Mouse (Mus musculus) MEL (cell line): ENCODE data around the gene Tpm4. TPM values are rescaled to one million over a fixed set of nuclear protein-coding genes. Genes with fewer than 3 reads are reported as not detected.

Experiments
- DNase-seq: peaks from one replicate; pipeline ENCODE4 v3.0.0; 2011; ENCODE audit warnings: low read depth, low spot score
- H3K27ac ChIP-seq: 2 replicates; pipeline ENCODE4 v1.5.1; 2012; ENCODE audit warnings: low read depth, mild to moderate bottlenecking, control low read depth, low read length, moderate library complexity; ENCODE audit not compliant: control insufficient read depth
- H3K27me3 ChIP-seq, 2 experiments: fragments of 150-350 bp in 1 of 2; sonication (generic) in 1 of 2; 2 replicates each; pipeline ENCODE4 v1.6.1; 2012; ENCODE audit warnings: low read length in 2 of 2, mild to moderate bottlenecking in 2 of 2, improper control_type of control experiment in 1 of 2, moderate library complexity in 1 of 2; ENCODE audit not compliant: insufficient read depth in 2 of 2, control insufficient read depth in 1 of 2
- H3K36me3 ChIP-seq, 2 experiments: 2 replicates each; pipeline ENCODE4 v1.6.1; 2012 to 2014; ENCODE audit warnings: low read length in 2 of 2, improper control_type of control experiment in 1 of 2, inconsistent platforms in 1 of 2, mild to moderate bottlenecking in 1 of 2; ENCODE audit not compliant: insufficient read depth in 2 of 2, control insufficient read depth in 1 of 2
- H3K4me1 ChIP-seq, 2 experiments: fragments of 150-350 bp in 1 of 2; sonication (generic) in 1 of 2; 2 replicates each; pipeline ENCODE4 v1.6.1; 2012; ENCODE audit warnings: low read length in 2 of 2, improper control_type of control experiment in 1 of 2, mild to moderate bottlenecking in 1 of 2; ENCODE audit not compliant: insufficient read depth in 2 of 2, control insufficient read depth in 1 of 2
- H3K4me3 ChIP-seq, 2 experiments: fragments of 150-350 bp in 1 of 2; sonication (generic) in 1 of 2; 2 replicates each; pipeline ENCODE4 v1.5.1; 2012; ENCODE audit warnings: low read depth in 2 of 2, low read length in 2 of 2, mild to moderate bottlenecking in 2 of 2, moderate library complexity in 2 of 2, control low read depth in 1 of 2, improper control_type of control experiment in 1 of 2; ENCODE audit not compliant: control insufficient read depth in 1 of 2, insufficient read depth in 1 of 2
- H3K79me2 ChIP-seq: 2 replicates; pipeline ENCODE4 v1.6.1; 2012; ENCODE audit warnings: mild to moderate bottlenecking, low read length, moderate library complexity; ENCODE audit not compliant: control insufficient read depth, poor library complexity, insufficient read depth
- H3K9ac ChIP-seq: 2 replicates; pipeline ENCODE4 v1.6.1; 2012; ENCODE audit warnings: low read depth, mild to moderate bottlenecking, control low read depth, low read length, moderate library complexity; ENCODE audit not compliant: control insufficient read depth, poor library complexity, severe bottlenecking
- H3K9me3 ChIP-seq: fragments of 150-350 bp; sonication (generic); replicated peaks from 2 replicates; pipeline ENCODE4 v1.6.1; 2012; ENCODE audit warnings: mild to moderate bottlenecking, low read length, improper control_type of control experiment, moderate library complexity; ENCODE audit not compliant: insufficient read depth
- CHD1 ChIP-seq: IDR thresholded peaks from 2 replicates; pipeline ENCODE4 v1.6.1; 2012; ENCODE audit warnings: low read depth, mild to moderate bottlenecking, inconsistent platforms, low read length, improper control_type of control experiment
- CHD2 ChIP-seq: IDR thresholded peaks from 2 replicates; pipeline ENCODE4 v1.6.1; 2011; ENCODE audit warnings: low read length, improper control_type of control experiment
- E2F4 ChIP-seq: IDR thresholded peaks from 2 replicates; pipeline ENCODE4 v1.6.1; 2011; ENCODE audit warnings: low read depth, low read length, improper control_type of control experiment, borderline replicate concordance
- ELF1 ChIP-seq: IDR thresholded peaks from 2 replicates; pipeline ENCODE4 v1.6.1; 2014; ENCODE audit warnings: low read depth, mild to moderate bottlenecking, inconsistent platforms, low read length, improper control_type of control experiment, moderate library complexity
- GABPA ChIP-seq: IDR thresholded peaks from 2 replicates; pipeline ENCODE4 v1.6.1; 2012; ENCODE audit warnings: low read depth, mild to moderate bottlenecking, inconsistent platforms, low read length, improper control_type of control experiment, moderate library complexity
- HCFC1 ChIP-seq: IDR thresholded peaks from 2 replicates; pipeline ENCODE4 v1.6.1; 2012; ENCODE audit warnings: low read depth, mild to moderate bottlenecking, inconsistent platforms, low read length, improper control_type of control experiment, moderate library complexity
- JUND ChIP-seq: IDR thresholded peaks from 2 replicates; pipeline ENCODE4 v1.6.1; 2011; ENCODE audit warnings: low read depth, mild to moderate bottlenecking, improper control_type of control experiment, low read length
- KAT2A ChIP-seq: conservative IDR thresholded peaks from 2 replicates; pipeline ENCODE4 v1.6.1; 2012; ENCODE audit warnings: low read depth, low read length, improper control_type of control experiment, inconsistent platforms
- MAX ChIP-seq: IDR thresholded peaks from 2 replicates; pipeline ENCODE4 v1.6.1; 2011; ENCODE audit warnings: low read length, improper control_type of control experiment
- MAZ ChIP-seq: IDR thresholded peaks from 2 replicates; pipeline ENCODE4 v1.6.1; 2012; ENCODE audit warnings: low read depth, mild to moderate bottlenecking, inconsistent platforms, low read length, improper control_type of control experiment
- MEF2A ChIP-seq: IDR thresholded peaks from 2 replicates; pipeline ENCODE4 v1.6.1; 2014; ENCODE audit warnings: low read depth, mild to moderate bottlenecking, inconsistent platforms, low read length, improper control_type of control experiment; ENCODE audit not compliant: poor library complexity, insufficient replicate concordance, severe bottlenecking; ENCODE audit errors: extremely low read depth
- MXI1 ChIP-seq: IDR thresholded peaks from 2 replicates; pipeline ENCODE4 v1.6.1; 2011; ENCODE audit warnings: mild to moderate bottlenecking, low read depth, low read length, improper control_type of control experiment
- NELFE ChIP-seq: IDR thresholded peaks from 2 replicates; pipeline ENCODE4 v1.6.1; 2011; ENCODE audit warnings: low read depth, low read length, improper control_type of control experiment
- POLR2A ChIP-seq, 2 experiments: IDR thresholded peaks; 2 replicates each; pipeline ENCODE4 v1.6.1; 2011 to 2012; ENCODE audit warnings: low read length in 2 of 2, mild to moderate bottlenecking in 2 of 2, control low read depth in 1 of 2, improper control_type of control experiment in 1 of 2, low read depth in 1 of 2, moderate library complexity in 1 of 2; ENCODE audit not compliant: control insufficient read depth in 1 of 2, insufficient read depth in 1 of 2, poor library complexity in 1 of 2
- POLR2AphosphoS2 ChIP-seq: IDR thresholded peaks from 2 replicates; pipeline ENCODE4 v1.6.1; 2011; ENCODE audit warnings: low read length, improper control_type of control experiment
- TAL1 ChIP-seq: IDR thresholded peaks from 2 replicates; pipeline ENCODE4 v1.6.1; 2012; ENCODE audit warnings: mild to moderate bottlenecking, inconsistent platforms, low read length, moderate library complexity, mixed read lengths
- TBP ChIP-seq: IDR thresholded peaks from 2 replicates; pipeline ENCODE4 v1.8.0; 2011; ENCODE audit warnings: low read depth, low read length, improper control_type of control experiment
- TCF12 ChIP-seq: IDR thresholded peaks from 2 replicates; pipeline ENCODE4 v1.6.1; 2014; ENCODE audit warnings: low read depth, mild to moderate bottlenecking, inconsistent platforms, low read length, improper control_type of control experiment, moderate library complexity
- USF1 ChIP-seq: IDR thresholded peaks from 2 replicates; pipeline ENCODE4 v1.6.1; 2014; ENCODE audit warnings: low read depth, mild to moderate bottlenecking, inconsistent platforms, low read length, improper control_type of control experiment, moderate library complexity
- ZC3H11A ChIP-seq: IDR thresholded peaks from 2 replicates; pipeline ENCODE4 v1.6.1; 2012; ENCODE audit warnings: low read depth, mild to moderate bottlenecking, inconsistent platforms, low read length, improper control_type of control experiment
- ZKSCAN1 ChIP-seq: IDR thresholded peaks from 2 replicates; pipeline ENCODE4 v1.6.1; 2012; ENCODE audit warnings: low read depth, mild to moderate bottlenecking, inconsistent platforms, low read length, improper control_type of control experiment, moderate library complexity
- ZNF384 ChIP-seq: IDR thresholded peaks from 2 replicates; pipeline ENCODE4 v1.6.1; 2012; ENCODE audit warnings: low read depth, mild to moderate bottlenecking, inconsistent platforms, low read length, improper control_type of control experiment
- polyA plus RNA-seq, 2 experiments: library from polyadenylated mRNA; stranded (reverse) in 1 of 2; unstranded in 1 of 2; fragments of >175 nt in 1 of 2; fragments of >200 nt in 1 of 2; gene quantifications; 2 replicates each; pipeline versions ENCODE4 v1.2.1 to v1.2.4; 2012; ENCODE audit warnings: low replicate concordance in 2 of 2, low read depth in 1 of 2; ENCODE audit not compliant: insufficient read length in 2 of 2, insufficient read depth in 1 of 2, missing spikeins in 1 of 2
- total RNA-seq: library from RNA; depleted of rRNA; stranded (reverse); fragments of 300-350 nt; gene quantifications from 2 replicates; pipeline ENCODE4 v1.2.3, GENCODE M21; 2012

The Tpm4 gene
- total and polyA plus RNA-seq, 3 experiments: 0.12 to 0.36 TPM; not detected in 1

DNA sequence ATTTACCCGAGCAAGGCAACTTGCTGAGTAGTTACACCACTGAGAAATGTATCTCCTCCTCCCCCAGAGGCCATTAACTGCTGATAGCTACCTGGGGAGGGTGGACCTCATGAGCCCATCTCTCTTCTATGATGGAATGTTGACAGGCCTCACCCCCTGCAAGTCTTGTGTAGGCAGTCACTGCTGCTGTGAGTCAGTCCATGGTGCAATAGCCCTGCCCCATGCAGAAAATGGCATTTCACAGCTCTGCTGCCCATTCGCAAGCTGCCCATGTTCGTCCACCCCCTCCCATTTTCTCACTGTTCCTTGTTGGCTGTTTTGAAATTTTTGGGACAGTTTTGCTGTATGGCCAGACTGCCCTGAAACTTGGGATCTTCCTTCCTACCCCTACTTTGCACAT lies 10.7 kb downstream of the Tpm4 start:
- H3K4me3 ChIP-seq: no peak overlapping the region
- TF ChIP-seq JUND: no peak
- TF ChIP-seq TBP: no peak
- no peak for TF ChIP-seq ZNF384
- TF ChIP-seq KAT2A: no peak
- no peak for TF ChIP-seq NELFE
- no peak for TF ChIP-seq MXI1
- no peak for TF ChIP-seq MAZ
- TF ChIP-seq TAL1: no peak
- TF ChIP-seq TCF12: no peak
- no peak for TF ChIP-seq GABPA
- TF ChIP-seq POLR2AphosphoS2: no peak
- no peak for TF ChIP-seq MAX
- no peak for TF ChIP-seq ZC3H11A
- TF ChIP-seq, all 39 proteins: peak for 0
- no peak overlapping the region for H3K27ac ChIP-seq
- H3K9me3 ChIP-seq: no peaks in the 10 kb centered on the region
- no peak overlapping the region for H3K9ac ChIP-seq
- H3K4me1 ChIP-seq: peaks cover 0 to 5% of the 10 kb centered on the region in 2 experiments; a peak in 2 of 4 replicates
- H3K27me3 ChIP-seq: 0 out of 4 replicates have a peak, but pooled peaks cover 0 to 1% of the 10 kb centered on the region in 2 experiments
- no peak for DNase-seq
- no peaks in the 10 kb centered on the region for H3K79me2 ChIP-seq
- H3K36me3 ChIP-seq: no peaks in the 10 kb centered on the region

- H3K27ac ChIP-seq: no peak overlapping the region
- H3K4me1 ChIP-seq: peaks cover 0 to 5% of the 10 kb centered on the region in 2 experiments; a peak in 2 of 4 replicates
- H3K27me3 ChIP-seq: 0 out of 4 replicates have a peak, but pooled peaks cover 0 to 1% of the 10 kb centered on the region in 2 experiments
- H3K36me3 ChIP-seq: peaks cover 0 to under 1% of the 10 kb centered on the region in 2 experiments; a peak in 1 of 4 replicates
- no peak for DNase-seq
- no peak for TF ChIP-seq ELF1
- TF ChIP-seq CHD1: no peak
- no peak for TF ChIP-seq ZKSCAN1
- TF ChIP-seq MXI1: no peak
- no peak for TF ChIP-seq USF1
- no peak for TF ChIP-seq POLR2A (IDR thresholded peaks at IDR 0.05; ENCODE audit: control insufficient read depth in 1 of 2, insufficient read depth in 1 of 2, low read depth in 1 of 2, low read length in 2 of 2, poor library complexity in 1 of 2)
- no peak for TF ChIP-seq CHD2
- no peak for TF ChIP-seq E2F4
- no peak for TF ChIP-seq MEF2A
- TF ChIP-seq HCFC1: no peak
- TF ChIP-seq MAX: no peak
- no peak for TF ChIP-seq NELFE
- H3K4me3 ChIP-seq: no peak overlapping the region
- no peaks in the 10 kb centered on the region for H3K9me3 ChIP-seq
- H3K9ac ChIP-seq: no peak overlapping the region
- H3K79me2 ChIP-seq: no peaks in the 10 kb centered on the region
These were observed 11.3 kb downstream of the Tpm4 start for GRCm38 (mm10) chr8:72146056-72146455.
